Mouse (Mus musculus) small intestine, adult 2 months (tissue): ENCODE data around the gene Rap2c. TPM values are rescaled to one million over a fixed set of nuclear protein-coding genes. Genes with fewer than 3 reads are reported as not detected.

Experiments used
- H3K27ac ChIP-seq: fragments of 200-500 bp; 2 replicates; pipeline ENCODE4 v1.5.1; 2012; ENCODE audit warnings: low read depth, low read length, control low read depth, inconsistent platforms; ENCODE audit not compliant: insufficient read depth
- H3K27me3 ChIP-seq: fragments of 200-500 bp; 2 replicates; pipeline ENCODE4 v1.6.1; 2012; ENCODE audit warnings: mild to moderate bottlenecking, moderate library complexity, low read length, inconsistent platforms; ENCODE audit not compliant: control insufficient read depth, insufficient read depth
- H3K36me3 ChIP-seq: fragments of 200-500 bp; 2 replicates; pipeline ENCODE4 v1.6.1; 2012; ENCODE audit warnings: mild to moderate bottlenecking, low read length, control low read depth, inconsistent platforms; ENCODE audit not compliant: control insufficient read depth, insufficient read depth
- H3K4me1 ChIP-seq: fragments of 200-500 bp; 2 replicates; pipeline ENCODE4 v1.6.1; 2012; ENCODE audit warnings: low read length, inconsistent platforms, mixed read lengths; ENCODE audit not compliant: control insufficient read depth, insufficient read depth, insufficient read length
- H3K4me3 ChIP-seq: fragments of 200-500 bp; 2 replicates; pipeline ENCODE4 v1.5.1; 2012; ENCODE audit warnings: low read depth, mild to moderate bottlenecking, control low read depth, inconsistent platforms, low read length, moderate library complexity
- CTCF ChIP-seq: fragments of 200-500 bp; IDR thresholded peaks from 2 replicates; pipeline ENCODE4 v1.5.1; 2012; ENCODE audit warnings: low read depth, mild to moderate bottlenecking, control low read depth, inconsistent platforms, low read length, moderate library complexity, mixed read lengths; ENCODE audit not compliant: insufficient replicate concordance, insufficient read length; ENCODE audit errors: extremely low read depth
- POLR2A ChIP-seq: fragments of 200-500 bp; IDR thresholded peaks from 2 replicates; pipeline ENCODE4 v1.6.1; 2012; ENCODE audit warnings: low read depth, mild to moderate bottlenecking, control low read depth, inconsistent platforms, low read length, moderate library complexity
- WGBS: fragments of 180-500 bp; shearing (Covaris S2); methylation state at CpG from one replicate; pipeline ENCODE4 v1.1.7; 2018; 5-methylcytosine and 5-hydroxymethylcytosine counted together
- polyA plus RNA-seq: library from polyadenylated mRNA; depleted of rRNA; stranded (reverse); fragments of >200 nt; gene quantifications from 2 replicates; pipeline ENCODE4 v1.2.3, GENCODE M21; 2012; rRNA removed

Gene Rap2c
- polyA plus RNA-seq = 0.38 and 1.5 TPM in 2 replicates

- H3K4me3 ChIP-seq = peak within 1 kb of the TSS; percentile 100
- H3K27ac ChIP-seq = peak within 1 kb of the TSS; percentile 98
- H3K27me3 ChIP-seq = no peaks in the 10 kb centered on the region
- H3K36me3 ChIP-seq = peaks cover 7% of the 10 kb centered on the region
- 0 out of 2 replicates have a peak, but pooled peaks have one; percentile 18 for TF ChIP-seq POLR2A
- TF ChIP-seq CTCF = no peak
- H3K4me1 ChIP-seq = peaks cover 3% of the 10 kb centered on the region; the same call in 1 of the 2 replicates
- 9% methylated on average over 45 of the region's 92 CpGs for WGBS
These were observed at the start of gene Rap2c for GRCm38 (mm10) chrX:51017851-51018785. TSS of gene Rap2c (minus strand) at chrX:51018018.

GRCm38 (mm10) chrX:51066539-51067286, 48.9 kb upstream of the Rap2c start:
- no peaks in the 10 kb centered on the region for H3K4me1 ChIP-seq
- H3K27ac ChIP-seq = no peak overlapping the region
- H3K4me3 ChIP-seq = no peak overlapping the region
- H3K27me3 ChIP-seq = no peaks in the 10 kb centered on the region
- 86% methylated on average over 11 of the region's 11 CpGs for WGBS
- TF ChIP-seq CTCF = no peak
- no peak for TF ChIP-seq POLR2A
- no peaks in the 10 kb centered on the region for H3K36me3 ChIP-seq

GRCm38 (mm10) chrX:51065773-51066172, 48.0 kb upstream of the Rap2c start:
- Histone ChIP-seq H3K27me3 (no peaks in the 10 kb centered on the region), H3K36me3 (no peaks in the 10 kb centered on the region), H3K27ac (no peak overlapping the region), H3K4me1 (0 out of 2 replicates have a peak, but pooled peaks cover 2% of the 10 kb centered on the region), H3K4me3 (no peak overlapping the region)
- WGBS = 10% methylated on average over 6 of the region's 6 CpGs
- TF ChIP-seq POLR2A = no peak
- peak; percentile 68; the same call in 1 of the 2 replicates for TF ChIP-seq CTCF

DNA sequence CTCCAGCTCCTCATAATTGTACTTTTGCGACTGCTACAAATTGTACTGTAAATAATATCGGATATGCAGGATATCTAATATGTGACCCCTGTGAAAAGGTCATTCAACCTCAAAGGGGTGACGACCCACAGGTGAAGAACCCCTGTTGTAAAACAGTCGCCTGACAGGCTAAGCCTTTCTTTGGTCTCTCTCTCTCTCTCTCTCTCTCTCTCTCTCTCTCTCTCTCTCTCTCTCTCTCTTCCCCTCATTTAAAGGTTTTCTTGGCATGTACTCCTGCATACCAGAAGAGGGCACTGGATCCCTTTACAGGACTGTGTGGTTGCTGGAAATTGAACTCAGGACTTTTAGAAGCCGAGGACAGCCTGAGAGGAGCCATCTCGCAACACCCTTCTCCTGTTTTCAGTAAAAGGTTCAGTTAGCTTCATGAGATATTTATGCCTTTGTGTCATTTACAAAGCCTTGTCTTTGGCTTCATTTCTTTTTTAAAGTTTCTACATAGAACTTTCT, 47.4 kb upstream of the Rap2c start:
- 41% methylated on average over 6 of the region's 6 CpGs for WGBS
- H3K4me1 ChIP-seq = 0 out of 2 replicates have a peak, but pooled peaks cover 2% of the 10 kb centered on the region
- H3K4me3 ChIP-seq = no peak overlapping the region
- TF ChIP-seq POLR2A (no peak), CTCF (no peak)
- H3K27me3 ChIP-seq = no peaks in the 10 kb centered on the region
- no peak overlapping the region for H3K27ac ChIP-seq
- no peaks in the 10 kb centered on the region for H3K36me3 ChIP-seq

DNA sequence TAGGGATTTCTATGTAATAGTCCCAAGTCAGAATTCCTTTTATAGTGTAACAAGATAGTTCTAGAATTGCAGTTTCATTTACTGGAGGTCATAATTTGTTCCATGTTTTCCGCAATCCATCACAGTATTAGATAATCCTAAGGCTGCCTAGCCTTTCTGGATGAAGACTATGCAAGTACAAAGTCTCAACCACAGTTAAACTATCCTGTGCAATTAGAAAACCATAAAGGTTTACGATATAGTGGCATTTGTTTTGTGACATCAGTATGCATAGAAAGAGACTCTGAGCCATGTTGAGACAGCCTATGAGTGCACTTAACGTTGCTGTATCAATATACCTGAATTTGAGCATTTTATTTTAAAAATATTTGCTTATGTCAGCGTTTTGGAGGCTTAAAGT, 42.4 kb upstream of the Rap2c start:
- H3K27ac ChIP-seq = peak overlapping the region; percentile 95
- peaks cover 12% of the 10 kb centered on the region; the same call in 1 of the 2 replicates for H3K4me1 ChIP-seq
- no peak overlapping the region for H3K4me3 ChIP-seq
- 27% methylated on average over 4 of the region's 4 CpGs for WGBS
- no peak for TF ChIP-seq CTCF
- no peak for TF ChIP-seq POLR2A
- H3K27me3 ChIP-seq = no peaks in the 10 kb centered on the region
- H3K36me3 ChIP-seq = no peaks in the 10 kb centered on the region

DNA sequence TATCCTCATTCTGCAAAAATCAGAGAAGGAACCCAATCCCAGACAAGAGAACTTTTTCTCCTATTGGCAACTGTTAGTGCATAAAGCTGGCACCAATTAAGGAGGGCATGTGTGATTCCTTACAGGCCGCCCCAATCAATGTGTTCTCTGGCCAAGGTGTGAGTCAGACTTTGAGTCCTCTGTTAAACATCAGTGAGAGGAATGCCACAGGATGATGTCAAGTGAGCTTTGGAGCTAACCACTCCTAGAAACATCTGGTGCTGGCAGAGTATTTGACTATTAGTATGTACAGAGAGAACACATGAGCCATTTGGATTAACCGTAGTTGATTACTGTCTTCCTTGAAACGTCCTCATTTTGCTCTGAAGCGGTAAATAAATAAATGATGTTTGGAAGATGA, 40.9 kb upstream of the Rap2c start:
- H3K4me1 ChIP-seq = peaks cover 12% of the 10 kb centered on the region; the same call in 1 of the 2 replicates
- no peaks in the 10 kb centered on the region for H3K36me3 ChIP-seq
- H3K4me3 ChIP-seq = no peak overlapping the region
- peak overlapping the region; percentile 95 for H3K27ac ChIP-seq
- TF ChIP-seq POLR2A (no peak), CTCF (no peak)
- WGBS = 28% methylated on average over 4 of the region's 4 CpGs
- no peaks in the 10 kb centered on the region for H3K27me3 ChIP-seq
